Mouse (Mus musculus) yolk sac, embryonic 10.5 days (tissue): ENCODE data around the gene Bach2.
A peak's percentile ranks its signal among the peaks of the same experiment; 100 is the strongest.

ENCODE experiments used
- DNase-seq: peaks from one replicate; pipeline ENCODE4 v3.0.0-alpha.2; 2017; ENCODE audit warnings: low spot score

The Bach2 gene

DNA sequence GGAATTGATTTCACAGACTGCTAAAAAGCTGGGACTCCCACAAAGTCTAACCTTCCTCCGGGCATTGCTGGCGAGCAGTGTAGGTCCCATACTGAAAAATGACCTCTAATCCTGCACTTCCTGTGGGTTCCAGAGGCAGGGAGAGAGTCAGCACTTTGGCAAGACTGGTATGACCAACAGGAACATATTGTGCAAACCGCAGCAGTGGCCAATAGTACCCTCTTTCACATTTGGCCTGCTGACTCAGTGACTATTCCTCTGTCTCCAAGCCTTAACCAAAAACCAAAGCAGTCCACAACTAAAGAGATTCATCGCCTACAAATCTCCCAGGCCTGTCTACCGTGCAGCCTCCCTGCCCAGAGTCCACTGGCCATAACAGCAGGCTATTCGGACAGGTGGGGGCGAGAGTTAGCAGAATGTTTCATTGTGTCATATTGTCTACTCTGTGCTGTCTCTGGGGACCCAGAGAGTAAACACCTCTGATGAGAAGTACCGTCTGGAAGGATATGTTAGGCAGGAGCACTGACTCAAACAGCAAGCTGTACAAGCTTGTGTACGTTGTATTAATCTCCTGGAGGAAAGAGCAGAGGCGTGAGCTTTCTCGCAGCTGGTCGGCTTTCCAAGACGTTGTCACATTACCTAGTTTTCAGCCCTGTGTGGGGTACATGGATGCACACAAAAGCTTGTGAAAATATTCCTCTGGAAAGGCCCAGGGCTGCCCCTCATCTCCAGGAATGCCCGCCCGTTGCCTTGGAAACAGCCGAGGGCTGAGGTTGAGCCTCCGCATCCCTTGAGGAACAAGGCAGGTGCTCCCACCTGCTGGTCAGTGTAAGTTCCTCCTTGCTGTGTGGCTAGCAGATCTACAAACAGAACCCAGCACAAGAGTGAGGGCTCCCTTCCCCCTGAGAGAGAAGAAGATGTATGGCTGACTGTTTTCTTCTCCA, 331.7 kb downstream of the Bach2 start:
- DNase-seq: peak; percentile 8

DNA sequence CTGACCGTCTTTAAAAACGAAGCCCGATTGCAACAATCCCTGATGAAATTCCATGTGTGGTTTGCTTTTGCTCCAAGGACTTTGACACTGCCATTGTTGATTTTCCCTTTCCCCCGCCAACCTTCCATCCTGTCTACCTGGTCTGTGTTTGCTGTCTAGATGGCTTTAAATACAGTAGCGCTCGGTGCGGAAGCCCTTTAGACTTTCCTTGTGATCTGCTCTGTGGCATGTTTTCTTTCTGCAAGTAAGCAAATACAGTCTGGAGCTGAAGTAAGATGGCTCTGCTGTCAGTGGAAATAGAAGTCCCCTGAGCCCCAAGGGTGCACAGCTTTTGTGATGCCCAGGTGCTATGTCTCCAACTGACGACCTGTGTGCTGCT, 332.3 kb downstream of the Bach2 start:
- DNase-seq: peak; percentile 82

DNA sequence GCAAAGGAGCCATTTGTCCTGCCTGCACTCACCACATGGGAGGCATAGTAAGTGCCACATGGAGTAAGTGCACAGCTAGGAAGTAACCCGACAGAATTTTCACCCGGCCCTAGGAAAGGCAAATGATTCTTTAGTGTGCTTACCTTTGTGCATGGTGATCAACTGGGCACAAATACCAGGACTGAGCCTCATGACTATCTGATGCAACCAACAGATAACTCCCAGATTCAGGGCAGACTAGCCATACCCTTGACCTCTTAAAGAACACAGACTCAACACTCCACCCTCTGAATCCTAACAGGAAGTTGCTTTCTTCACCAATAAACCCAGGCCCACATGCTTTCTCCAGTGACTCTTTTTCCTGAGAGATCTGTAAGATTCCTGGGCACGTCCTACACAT, 332.8 kb downstream of the Bach2 start:
- DNase-seq: peak; percentile 30

DNA sequence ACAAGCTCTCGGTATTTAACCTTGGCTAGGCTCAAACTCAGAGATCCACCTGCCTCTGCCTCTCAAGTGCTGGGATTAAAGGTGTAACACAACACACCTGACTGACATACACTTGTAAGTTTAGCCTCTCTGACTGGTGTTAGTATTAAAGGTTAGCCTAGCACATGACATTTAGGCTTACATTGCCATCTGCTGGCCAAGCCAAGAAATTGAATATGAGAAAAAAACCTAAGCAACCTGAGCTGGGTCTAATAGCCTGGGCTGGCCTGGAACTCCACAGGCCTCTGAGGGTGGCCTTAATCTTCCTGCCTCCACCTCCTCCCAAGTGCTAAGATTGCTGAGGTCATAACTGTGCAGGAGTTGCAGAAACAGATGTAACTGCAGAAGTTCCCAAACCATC, 333.5 kb downstream of the Bach2 start:
- peak; percentile 69 for DNase-seq

DNA sequence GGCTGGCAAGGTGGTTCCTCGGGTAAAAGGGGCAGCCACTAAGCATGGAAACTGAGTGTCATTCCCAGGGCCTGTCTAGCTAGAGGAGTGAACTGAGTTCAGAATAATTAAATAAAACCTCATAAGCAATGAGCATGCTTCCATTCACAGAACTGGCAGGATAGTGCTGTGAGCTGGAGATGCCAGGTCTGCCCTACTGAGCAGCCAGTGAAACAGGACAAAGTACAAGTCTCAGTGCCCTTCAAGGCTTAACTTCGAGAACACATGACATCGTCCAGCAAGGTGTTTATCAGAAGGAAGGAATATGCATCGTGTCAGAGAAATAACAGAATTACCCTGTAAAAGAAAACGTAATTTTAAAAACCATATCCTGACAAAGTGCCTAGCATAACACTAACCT, 335.0 kb downstream of the Bach2 start:
- no peak for DNase-seq

DNA sequence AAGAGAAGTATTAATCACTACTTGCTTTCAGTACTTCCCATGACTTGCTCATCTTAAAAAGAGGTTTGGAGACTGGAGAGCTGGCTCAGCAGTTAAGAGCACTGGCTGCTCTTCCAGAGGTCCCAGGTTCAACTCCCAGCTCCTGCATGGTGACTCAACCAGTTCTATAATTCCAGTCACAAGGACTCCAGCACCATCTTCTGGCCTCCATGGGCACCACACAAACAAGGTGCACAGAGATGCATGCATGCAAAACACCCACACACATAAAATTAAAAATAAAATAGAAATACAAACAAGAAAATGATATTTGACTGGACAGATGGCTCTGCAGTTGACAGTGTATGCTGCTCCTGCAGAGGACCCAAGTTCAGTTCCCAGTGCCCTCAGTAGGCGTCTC, 336.0 kb downstream of the Bach2 start:
- no peak for DNase-seq

DNA sequence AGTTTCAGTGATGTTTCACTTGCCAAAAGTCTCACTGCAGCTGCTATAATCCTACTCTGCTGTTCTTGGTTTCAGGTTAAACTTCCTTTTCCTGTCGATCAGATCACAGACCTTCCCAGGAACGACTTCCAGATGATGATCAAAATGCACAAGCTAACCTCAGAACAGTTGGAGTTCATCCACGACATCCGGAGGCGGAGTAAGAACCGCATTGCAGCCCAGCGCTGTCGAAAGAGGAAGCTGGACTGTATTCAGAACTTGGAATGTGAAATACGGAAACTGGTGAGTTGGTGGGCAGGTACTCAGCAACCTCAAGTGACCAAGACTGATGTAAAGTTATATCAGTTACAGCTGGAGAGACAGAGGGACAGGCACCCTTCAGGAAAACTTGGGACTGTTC, 336.6 kb downstream of the Bach2 start:
- DNase-seq: no peak

DNA sequence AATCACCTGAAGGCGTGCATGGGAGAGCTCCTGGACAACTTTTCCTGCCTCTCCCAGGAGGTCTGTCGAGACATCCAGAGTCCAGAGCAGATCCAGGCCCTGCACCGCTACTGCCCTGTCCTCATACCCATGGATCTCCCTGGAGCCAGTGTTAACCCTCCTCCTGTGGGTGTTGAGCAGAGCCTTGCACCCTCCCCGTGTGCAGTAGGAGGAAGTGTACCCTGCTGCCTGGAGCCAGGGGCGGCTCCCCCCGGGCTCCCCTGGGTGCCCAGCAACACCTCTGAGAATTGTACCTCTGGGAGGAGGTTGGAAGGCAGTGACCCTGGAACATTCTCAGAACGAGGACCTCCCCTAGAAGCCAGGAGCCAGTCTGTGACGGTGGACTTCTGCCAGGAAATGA, 341.2 kb downstream of the Bach2 start:
- no peak for DNase-seq

DNA sequence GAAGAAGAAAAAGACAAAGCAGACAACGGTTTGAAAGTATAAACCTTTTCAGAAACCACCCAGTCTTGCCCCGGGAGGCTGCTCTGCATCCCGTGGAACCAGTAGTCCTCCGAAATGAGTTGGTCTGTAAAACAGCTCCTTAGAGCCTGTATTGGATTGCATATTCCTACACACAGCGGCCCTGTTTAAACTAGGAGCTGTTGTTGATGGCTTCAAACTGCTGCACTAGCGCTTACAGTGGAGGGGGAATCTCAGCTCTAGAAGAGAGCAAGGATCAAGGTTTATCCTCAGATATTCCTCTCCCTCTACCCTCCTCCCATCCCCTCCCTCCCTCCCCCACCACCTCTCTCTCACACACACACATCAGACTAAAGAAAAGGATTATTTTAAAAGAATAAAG, 345.6 kb downstream of the Bach2 start:
- no peak for DNase-seq

DNA sequence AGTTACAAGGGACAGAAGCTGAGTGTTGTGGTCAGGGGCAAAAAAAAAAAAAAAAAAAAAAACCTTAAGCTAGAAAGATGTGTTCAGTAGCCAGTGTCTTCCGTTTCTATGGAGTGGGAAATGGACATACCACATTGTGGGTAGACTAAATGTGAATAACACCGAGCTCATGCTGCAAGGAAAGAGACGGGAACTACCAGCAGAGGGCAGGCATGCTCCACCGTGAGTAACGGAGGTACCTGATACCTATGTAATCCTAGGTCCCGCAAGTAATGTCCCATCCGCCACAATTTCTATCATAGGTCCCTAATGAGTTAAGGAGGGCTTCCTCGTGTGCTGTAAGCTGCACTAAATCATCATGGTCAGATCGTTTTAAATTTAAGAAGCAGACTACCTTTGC, 348.0 kb downstream of the Bach2 start:
- DNase-seq: peak; percentile 34

DNA sequence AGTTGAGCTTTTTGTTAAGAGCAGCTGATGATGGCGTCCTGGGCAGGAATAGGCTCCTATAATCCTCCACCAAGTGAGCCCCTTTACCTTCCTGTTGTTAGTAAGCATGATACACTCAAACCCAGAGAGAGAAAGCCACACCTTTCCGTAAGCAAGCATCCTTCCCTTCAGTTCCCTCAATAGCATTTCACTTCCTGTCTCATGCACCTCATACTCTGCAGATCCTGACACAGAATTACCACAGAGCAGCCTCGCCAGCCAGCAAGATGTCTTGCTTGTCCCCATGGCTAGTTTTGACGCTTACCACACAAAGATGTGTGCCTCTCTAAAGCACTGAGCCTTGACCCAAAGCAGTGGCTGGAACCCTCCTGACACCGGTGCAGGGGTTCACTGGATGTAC, 348.9 kb downstream of the Bach2 start:
- DNase-seq: no peak

DNA sequence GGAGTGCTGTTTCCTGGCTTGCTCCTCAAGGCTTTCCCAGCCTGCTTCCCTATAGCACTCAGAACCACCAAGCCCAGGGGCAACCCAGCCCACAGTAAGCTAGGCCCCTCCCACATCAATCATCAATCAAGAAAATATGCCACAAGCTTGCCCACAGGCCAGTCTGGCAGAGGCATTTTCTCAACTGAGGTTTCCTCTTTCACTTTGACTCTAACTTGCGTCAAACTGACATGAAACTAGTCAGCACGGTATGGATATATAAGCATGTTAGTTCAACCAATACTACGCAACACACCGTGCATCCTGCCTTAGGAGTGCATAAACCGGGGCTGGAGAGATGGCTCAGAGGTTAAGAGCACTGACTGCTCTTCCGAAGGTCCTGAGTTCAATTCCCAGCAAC, 349.6 kb downstream of the Bach2 start:
- DNase-seq: no peak

DNA sequence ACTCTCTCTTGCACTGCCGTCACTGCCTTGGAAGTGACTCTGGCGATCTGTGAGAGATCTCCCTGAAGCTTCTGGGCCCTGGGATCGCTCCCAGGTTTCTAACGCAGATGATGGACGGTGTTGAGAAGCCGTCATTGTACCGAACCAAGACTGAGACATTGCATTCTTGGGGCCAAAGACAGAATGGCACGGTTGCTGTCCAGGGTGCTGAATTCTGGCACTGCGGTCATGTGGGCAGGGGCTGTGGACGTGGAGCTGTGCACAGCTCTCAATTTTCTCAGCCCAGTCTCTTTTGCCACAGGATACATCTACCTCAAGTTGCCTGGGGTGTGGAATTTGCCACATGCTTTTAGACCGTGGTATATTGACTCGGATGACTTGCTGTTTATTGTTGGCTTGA, 362.5 kb downstream of the Bach2 start:
- peak; percentile 45 for DNase-seq

DNA sequence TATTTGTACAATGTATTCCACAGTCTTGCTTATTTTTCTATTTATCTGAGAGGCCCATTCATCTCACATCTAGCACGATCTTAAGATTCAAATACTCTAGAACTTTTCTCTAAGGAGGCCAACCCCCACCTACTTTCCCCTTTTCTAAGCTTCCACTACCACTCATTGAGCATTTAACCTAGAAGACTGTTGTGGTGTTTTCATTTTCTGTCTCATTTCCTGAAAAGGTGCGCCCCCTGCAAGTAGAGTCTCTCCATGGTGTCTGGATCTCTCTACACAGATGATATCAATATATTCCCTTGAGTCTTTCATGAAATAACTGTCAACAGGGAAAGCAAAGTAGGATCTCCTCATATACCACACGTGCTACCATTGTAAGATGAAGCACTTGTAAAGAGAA, 364.1 kb downstream of the Bach2 start, which contains the start of gene Gja10:
TSS of gene Gja10 (minus strand) at position 101 of the 400 bp plus-strand sequence.
- DNase-seq: no peak

DNA sequence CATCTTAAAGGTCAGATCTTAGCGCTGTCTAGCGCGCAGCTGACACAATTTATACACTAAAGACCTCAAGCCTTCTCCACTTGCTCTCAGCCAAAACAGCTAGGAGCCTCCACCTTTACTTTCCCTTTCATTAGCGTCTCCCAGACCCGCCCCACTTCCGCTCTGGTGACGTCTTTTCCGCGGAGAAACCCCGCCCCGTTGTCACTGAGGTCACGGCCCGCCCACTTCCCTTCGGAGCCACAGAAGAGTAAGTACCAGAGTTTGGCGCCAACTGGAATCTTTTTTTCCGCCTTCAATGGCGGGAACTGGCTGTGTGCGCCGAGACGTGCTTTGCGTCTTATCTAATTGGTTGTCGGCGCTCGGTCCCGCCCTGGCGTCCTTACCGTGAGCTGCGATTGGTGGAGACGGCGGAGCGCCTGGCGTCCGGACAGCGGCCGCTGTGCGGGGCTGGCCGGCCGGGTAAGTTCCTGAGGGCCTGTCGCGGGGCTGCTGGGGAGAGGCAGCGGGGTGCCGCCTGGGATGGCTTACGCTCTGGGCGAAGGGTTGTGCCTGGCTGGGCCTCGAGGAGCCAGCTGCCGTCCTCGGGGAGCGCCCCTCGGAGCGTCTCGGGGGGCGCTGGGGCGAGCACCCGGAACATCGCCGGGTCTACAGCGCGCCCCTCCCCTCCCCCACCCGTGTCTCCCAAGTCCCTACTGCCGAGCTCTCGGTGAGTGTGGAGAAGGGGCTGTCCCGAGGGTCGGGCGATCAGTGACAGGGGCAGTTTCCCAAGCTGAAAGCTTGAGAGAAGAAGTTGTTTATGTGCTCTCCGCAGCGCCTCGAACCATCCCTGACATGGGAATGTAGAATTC, 376.7 kb downstream of the Bach2 start, which contains the start of gene Casp8ap2:
TSS of gene Casp8ap2 (plus strand) at position 418 of the 848 bp plus-strand sequence.
- peak; percentile 99 for DNase-seq

DNA sequence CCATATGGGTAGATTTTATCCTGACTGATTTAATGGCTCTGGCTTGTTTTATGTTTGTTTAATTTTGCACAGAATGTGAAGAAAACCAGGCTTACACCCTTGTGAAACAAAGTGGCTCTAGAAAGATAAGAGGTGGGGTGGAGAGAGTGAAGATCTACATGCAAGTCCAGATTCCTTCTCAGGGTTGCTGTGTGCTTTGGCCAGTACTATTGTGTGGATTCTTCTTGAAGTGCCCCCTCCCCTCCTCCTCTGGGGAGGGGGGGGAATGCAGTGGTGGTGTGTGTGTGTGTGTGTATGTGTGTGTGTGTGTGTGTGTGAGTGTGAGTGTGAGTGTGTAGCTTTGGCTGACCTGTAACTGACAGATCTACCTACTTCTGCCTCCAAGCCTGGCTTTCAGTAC, 383.0 kb downstream of the Bach2 start:
- DNase-seq: no peak
